Mouse (Mus musculus): ENCODE results near the gene Cat.

DNA sequence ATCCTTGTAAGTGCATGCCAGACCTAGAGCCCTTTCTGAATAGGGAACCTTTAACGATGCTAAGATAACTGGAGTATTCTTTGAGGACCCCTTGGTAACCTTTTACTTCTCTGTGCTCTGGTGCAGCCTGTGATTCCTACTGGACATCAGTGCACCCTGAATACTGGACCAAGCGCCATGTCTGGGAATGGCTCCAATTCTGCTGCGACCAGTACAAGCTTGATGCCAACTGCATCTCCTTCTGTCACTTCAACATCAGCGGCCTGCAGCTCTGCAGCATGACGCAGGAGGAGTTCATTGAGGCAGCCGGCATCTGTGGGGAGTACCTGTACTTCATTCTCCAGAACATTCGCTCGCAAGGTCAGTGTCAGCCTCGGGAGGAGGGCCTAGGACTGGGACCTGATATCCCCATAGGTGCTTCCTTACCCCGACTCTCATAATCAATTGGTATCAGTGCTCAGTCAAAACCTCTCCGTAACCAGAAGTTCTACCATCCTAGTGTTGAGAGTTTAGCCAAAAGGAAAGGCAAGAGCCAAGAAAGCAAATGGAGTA lies 45.8 kb downstream of the Cat start:
- TF ChIP-seq EP300 (optimal IDR thresholded peaks at IDR 0.05) (no peak), CTCF (IDR thresholded peaks at IDR 0.05; ENCODE audit: low read depth) (no peak)
